Mouse (Mus musculus): ENCODE data around the gene Cdk5.
A peak's percentile ranks its signal among the peaks of the same experiment; 100 is the strongest.
"Not testable (repeated sequence)": the region's sequence is repeated elsewhere in the genome, so short reads cannot be mapped to it uniquely, and the experiment has no call there.

The Cdk5 gene

GRCm38 (mm10) chr5:24396254-24396653 is 27.1 kb downstream of the Cdk5 start:
- not testable (repeated sequence) for DNase-seq

- DNase-seq = peak; percentile 99
Measured at GRCm38 (mm10) chr5:24394165-24394894, 29.0 kb downstream of the Cdk5 start.

- DNase-seq = peak; percentile 88
Measured at GRCm38 (mm10) chr5:24393392-24393997, 29.8 kb downstream of the Cdk5 start, which contains the start of gene Abcb8. Abcb8 (plus strand) TSS chr5:24393663.

GRCm38 (mm10) chr5:24392724-24393123 is 30.6 kb downstream of the Cdk5 start:
- DNase-seq = no peak

GRCm38 (mm10) chr5:24391864-24392263 is 31.5 kb downstream of the Cdk5 start, which contains the start of gene Atg9b:
Atg9b (minus strand) TSS chr5:24392143.
- no peak for DNase-seq

- DNase-seq = no peak
Measured at GRCm38 (mm10) chr5:24389658-24390020, 33.7 kb downstream of the Cdk5 start.

GRCm38 (mm10) chr5:24389011-24389657 is 34.2 kb downstream of the Cdk5 start:
- peak; percentile 39 for DNase-seq

- no peak for DNase-seq
Measured at GRCm38 (mm10) chr5:24388246-24388915, 34.9 kb downstream of the Cdk5 start.

- peak; percentile 77 for DNase-seq
Measured at GRCm38 (mm10) chr5:24387264-24388241, 35.8 kb downstream of the Cdk5 start.

- no peak for DNase-seq
Measured at GRCm38 (mm10) chr5:24385887-24386550, 37.3 kb downstream of the Cdk5 start.

GRCm38 (mm10) chr5:24385374-24385773 is 38.0 kb downstream of the Cdk5 start:
- DNase-seq = no peak

GRCm38 (mm10) chr5:24384407-24384806 is 38.9 kb downstream of the Cdk5 start:
- DNase-seq = peak; percentile 67

- peak; percentile 88 for DNase-seq
Measured at GRCm38 (mm10) chr5:24383026-24383859, 40.1 kb downstream of the Cdk5 start.

- DNase-seq = no peak
Measured at GRCm38 (mm10) chr5:24381988-24382387, 41.3 kb downstream of the Cdk5 start.

- no peak for DNase-seq
Measured at GRCm38 (mm10) chr5:24381486-24381885, 41.8 kb downstream of the Cdk5 start.

GRCm38 (mm10) chr5:24380499-24380898 is 42.8 kb downstream of the Cdk5 start:
- DNase-seq = no peak

GRCm38 (mm10) chr5:24379501-24379900 is 43.8 kb downstream of the Cdk5 start:
- DNase-seq = no peak

GRCm38 (mm10) chr5:24378700-24379099 is 44.6 kb downstream of the Cdk5 start:
- DNase-seq = no peak

GRCm38 (mm10) chr5:24374666-24375328 is 48.5 kb downstream of the Cdk5 start:
- no peak for DNase-seq

GRCm38 (mm10) chr5:24374216-24374615 is 49.1 kb downstream of the Cdk5 start:
- DNase-seq = no peak
